Mouse (Mus musculus) liver, embryonic 14.5 days (tissue): Measurements from ENCODE around the gene Icam1. TPM values are rescaled to one million over a fixed set of nuclear protein-coding genes. Genes with fewer than 3 reads are reported as not detected.

Experiments
- ATAC-seq: fragments of 200-750 bp; cut with Nextera tagmentation; 2 replicates; pipeline ENCODE4 v1.8.0; 2017; ENCODE audit warnings: moderate number of reproducible peaks, mild to moderate bottlenecking, moderate library complexity; ENCODE audit not compliant: insufficient read depth
- DNase-seq, 3 experiments: peaks; one replicate each; pipeline ENCODE4 v3.0.0-alpha.2; 2012 to 2013; ENCODE audit warnings: low read depth in 3 of 3, low spot score in 3 of 3
- H3K27ac ChIP-seq: fragments of 300-500 bp; sonication (generic); 2 replicates; pipeline ENCODE4 v1.5.1; 2014; ENCODE audit warnings: moderate library complexity, mild to moderate bottlenecking, control low read depth, inconsistent platforms
- H3K27me3 ChIP-seq: fragments of 300-500 bp; sonication (generic); 2 replicates; pipeline ENCODE4 v1.6.1; 2014; ENCODE audit warnings: mild to moderate bottlenecking, low read length, moderate library complexity; ENCODE audit not compliant: control insufficient read depth, insufficient read depth
- H3K36me3 ChIP-seq: fragments of 300-500 bp; sonication (generic); replicated peaks from 2 replicates; pipeline ENCODE4 v1.6.1; 2014; ENCODE audit warnings: low read depth; ENCODE audit not compliant: control insufficient read depth, insufficient read depth
- H3K4me1 ChIP-seq, 2 experiments: fragments of 200-500 bp in 1 of 2; fragments of 300-500 bp in 1 of 2; sonication (generic) in 1 of 2; replicated peaks; 2 replicates each; pipeline ENCODE4 v1.6.1; 2012 to 2014; ENCODE audit warnings: antibody characterized with exemption in 1 of 2, inconsistent platforms in 1 of 2, low read length in 1 of 2; ENCODE audit not compliant: control insufficient read depth in 2 of 2, insufficient read depth in 2 of 2
- H3K4me2 ChIP-seq: fragments of 300-500 bp; sonication (generic); 2 replicates; pipeline ENCODE4 v1.6.1; 2014; ENCODE audit warnings: low read depth, mild to moderate bottlenecking, control low read depth, moderate library complexity
- H3K4me3 ChIP-seq, 2 experiments: fragments of 200-500 bp in 1 of 2; fragments of 300-500 bp in 1 of 2; sonication (generic) in 1 of 2; 2 replicates each; pipeline ENCODE4 v1.5.1; 2012 to 2014; ENCODE audit warnings: low read depth in 2 of 2, low read length in 2 of 2, mild to moderate bottlenecking in 2 of 2, control low read depth in 1 of 2, inconsistent platforms in 1 of 2, moderate library complexity in 1 of 2; ENCODE audit not compliant: insufficient read depth in 1 of 2
- H3K9ac ChIP-seq: fragments of 300-500 bp; sonication (generic); replicated peaks from 2 replicates; pipeline ENCODE4 v1.6.1; 2014; ENCODE audit warnings: mild to moderate bottlenecking, control low read depth, moderate library complexity
- H3K9me3 ChIP-seq: fragments of 300-500 bp; sonication (generic); 2 replicates; pipeline ENCODE4 v1.6.1; 2016; ENCODE audit warnings: low read length, mixed read lengths; ENCODE audit not compliant: control insufficient read depth
- CTCF ChIP-seq: IDR thresholded peaks from 2 replicates; pipeline ENCODE4 v1.5.1; 2016; ENCODE audit warnings: antibody characterized with exemption, low read depth, control low read depth
- EP300 ChIP-seq: IDR thresholded peaks from 2 replicates; pipeline ENCODE4 v1.6.1; 2016; ENCODE audit warnings: antibody characterized with exemption, low read depth
- WGBS: fragments of 180-500 bp; shearing (Covaris S2); extraction: QIAGEN DNeasy Blood & Tissue Kit; methylation state at CpG from one replicate; pipeline ENCODE4 v1.1.7; 2014; ENCODE audit not compliant: insufficient replicate concordance; 5-methylcytosine and 5-hydroxymethylcytosine counted together
- polyA plus RNA-seq, 2 experiments: library from polyadenylated mRNA; depleted of rRNA in 1 of 2; stranded (reverse) in 1 of 2; unstranded in 1 of 2; fragments of >200 nt; fragmentation: Nextera tagmentation in 1 of 2; extraction: Ambion mirVana in 1 of 2; gene quantifications; 2 replicates each; pipeline versions ENCODE4 v1.2.1 to v1.2.3; 2012 to 2014

The Icam1 gene
- polyA plus RNA-seq, 2 experiments = 6.9 to 7.9 TPM

DNA sequence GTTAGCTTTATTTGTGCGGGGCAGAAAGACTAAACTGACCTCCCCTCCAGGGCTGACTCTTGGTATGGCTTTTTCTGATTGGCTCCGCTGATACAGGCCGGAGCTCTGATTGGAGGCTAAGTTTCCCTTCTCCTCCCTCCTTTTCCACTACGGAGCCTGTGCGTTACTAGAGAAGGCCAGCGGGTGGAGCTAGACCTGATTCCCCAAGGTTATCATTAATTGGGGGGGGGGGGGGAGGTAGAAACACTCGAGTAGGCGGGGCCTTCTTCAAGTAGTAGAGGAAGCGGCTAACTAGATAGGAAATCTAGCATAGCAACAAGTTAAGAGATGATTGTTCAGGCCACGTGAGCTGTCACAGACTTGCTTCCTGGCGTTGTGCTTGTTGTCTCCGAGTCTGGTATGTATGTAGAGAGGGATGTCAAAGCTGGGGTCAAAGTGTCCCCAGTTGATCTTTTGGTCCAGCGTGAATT, 15.0 kb downstream of the Icam1 start:
- Histone ChIP-seq H3K27ac (peak overlapping the region; percentile 91), H3K9ac (peak overlapping the region; percentile 95), H3K36me3 (no peaks in the 10 kb centered on the region), H3K4me2 (peak overlapping the region; percentile 100), H3K9me3 (no peaks in the 10 kb centered on the region), H3K4me3 (peak overlapping the region; percentile 67 to 87), H3K4me1 (peaks cover 30 to 32% of the 10 kb centered on the region in 2 experiments), H3K27me3 (peaks cover 39% of the 10 kb centered on the region)
- TF ChIP-seq CTCF (peak; percentile 86), EP300 (0 out of 2 replicates have a peak, but pooled peaks have one; percentile 8)
- WGBS = under 1% methylated on average over 13 of the region's 13 CpGs
- ATAC-seq = peak; percentile 70
- DNase-seq = peak; percentile 93 to 97 (median 94)

DNA sequence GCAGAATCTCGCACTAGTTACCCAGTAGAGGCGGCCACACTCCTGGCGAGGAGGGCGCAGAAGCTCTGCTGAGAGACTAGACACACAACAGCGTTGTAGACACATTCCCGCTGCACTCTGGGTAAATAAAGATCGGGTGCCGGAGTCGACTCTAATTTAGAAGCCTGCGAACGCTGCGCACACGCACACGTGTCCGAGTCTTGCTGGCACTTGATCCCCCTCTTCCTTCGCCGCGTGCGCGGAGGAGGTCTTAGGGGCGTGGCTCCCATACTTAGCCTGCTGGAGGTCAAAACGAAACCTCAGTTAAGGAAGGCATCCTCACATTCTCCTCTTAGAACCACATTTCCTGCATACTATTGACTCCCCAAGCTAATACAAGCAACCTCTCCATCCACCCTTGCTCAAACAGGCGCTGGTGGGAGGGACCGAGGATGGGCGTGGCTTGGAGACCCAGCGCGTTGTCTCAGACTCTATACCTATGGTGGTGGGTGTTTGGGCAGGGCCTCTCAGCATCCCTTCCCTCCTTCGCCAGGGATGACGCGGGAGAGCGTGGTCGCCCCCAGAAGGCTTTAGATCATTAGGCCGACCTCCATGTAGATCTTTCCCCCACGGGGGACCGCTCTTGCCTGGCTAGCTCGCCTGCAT, 15.6 kb downstream of the Icam1 start:
- peaks cover 45% of the 10 kb centered on the region for H3K27me3 ChIP-seq
- WGBS = under 1% methylated on average over 36 of the region's 36 CpGs
- peak overlapping the region; percentile 65 for H3K9ac ChIP-seq
- H3K36me3 ChIP-seq = no peaks in the 10 kb centered on the region
- H3K4me1 ChIP-seq = peaks cover 30 to 32% of the 10 kb centered on the region in 2 experiments
- ATAC-seq (no peak), DNase-seq (peak in 1 of 3 experiments; percentile 44)
- no peaks in the 10 kb centered on the region for H3K9me3 ChIP-seq
- H3K4me2 ChIP-seq = peak overlapping the region; percentile 100
- H3K4me3 ChIP-seq = peak overlapping the region; percentile 67 to 79
- peak overlapping the region; percentile 88 for H3K27ac ChIP-seq
- TF ChIP-seq EP300 = no peak
- no peak for TF ChIP-seq CTCF

DNA sequence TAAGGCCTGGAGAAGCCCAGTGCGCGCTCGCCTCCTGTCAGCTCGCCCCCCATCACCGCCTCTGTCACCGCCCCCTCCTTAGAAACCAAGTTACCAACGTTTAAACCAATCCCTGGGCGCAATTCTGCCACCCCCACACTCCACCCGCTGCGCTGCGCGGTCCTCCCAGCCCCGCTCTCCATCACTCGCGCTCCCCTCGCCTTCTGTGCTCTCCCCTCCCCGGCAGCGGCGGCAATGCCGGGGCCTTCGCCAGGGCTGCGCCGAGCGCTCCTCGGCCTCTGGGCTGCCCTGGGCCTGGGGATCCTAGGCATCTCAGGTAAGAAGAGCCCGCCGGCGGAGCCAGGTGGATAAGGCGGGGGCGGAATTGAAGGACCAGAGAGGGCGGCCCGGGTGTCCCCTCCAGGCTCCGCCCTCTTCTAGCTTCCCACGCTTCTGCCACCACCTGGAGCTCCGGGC, 16.1 kb downstream of the Icam1 start, which contains the start of gene Icam5:
TSS of gene Icam5 (plus strand) at position 178 of the 456 bp plus-strand sequence.
- Histone ChIP-seq H3K4me3 (peak within 1 kb of the TSS; percentile 67 to 79), H3K36me3 (no peaks in the 10 kb centered on the region), H3K27me3 (peaks cover 50% of the 10 kb centered on the region), H3K27ac (peak within 1 kb of the TSS; percentile 88), H3K4me1 (peaks cover 30 to 32% of the 10 kb centered on the region in 2 experiments), H3K9me3 (no peaks in the 10 kb centered on the region), H3K4me2 (peak within 1 kb of the TSS; percentile 100), H3K9ac (peak within 1 kb of the TSS; percentile 65)
- WGBS = under 1% methylated on average over 35 of the region's 35 CpGs
- TF ChIP-seq EP300 = no peak
- no peak for TF ChIP-seq CTCF
- DNase-seq (peak in 1 of 3 experiments; percentile 35), ATAC-seq (no peak)

DNA sequence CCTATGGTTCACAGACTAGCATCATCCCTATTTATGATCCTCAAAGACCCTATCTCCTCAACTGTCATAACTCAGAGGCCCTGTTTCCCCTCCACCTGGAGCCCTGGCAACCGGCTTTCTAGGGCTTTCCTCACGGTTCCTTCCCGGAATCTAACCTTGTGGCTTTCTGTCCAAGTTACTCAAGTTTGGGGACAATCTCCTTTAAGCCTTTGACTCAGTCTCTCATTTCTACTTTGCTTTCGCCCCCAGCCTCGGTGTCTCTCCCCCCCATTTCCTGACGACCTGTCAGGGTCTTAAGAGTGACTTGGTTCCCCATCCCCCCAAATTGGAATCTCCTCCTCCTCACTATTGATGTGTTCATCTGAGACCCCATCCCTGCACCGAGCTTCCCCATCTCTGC, 16.7 kb downstream of the Icam1 start:
- Histone ChIP-seq H3K4me2 (peak overlapping the region; percentile 100), H3K9ac (no peak overlapping the region)

DNA sequence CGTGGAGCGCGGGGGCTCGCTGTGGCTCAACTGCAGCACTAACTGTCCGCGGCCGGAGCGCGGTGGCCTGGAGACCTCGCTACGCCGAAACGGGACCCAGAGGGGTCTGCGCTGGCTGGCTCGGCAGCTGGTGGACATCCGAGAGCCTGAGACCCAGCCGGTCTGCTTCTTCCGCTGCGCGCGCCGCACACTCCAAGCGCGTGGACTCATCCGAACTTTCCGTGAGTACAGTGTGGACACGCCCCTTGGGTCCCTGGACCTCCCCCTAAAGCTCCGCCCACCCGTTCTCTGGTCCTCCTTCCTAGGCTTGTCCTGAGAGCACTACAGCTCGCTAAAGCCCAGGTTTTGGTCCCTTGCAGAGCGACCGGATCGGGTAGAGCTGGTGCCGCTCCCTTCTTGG, 17.4 kb downstream of the Icam1 start:
- H3K27me3 ChIP-seq = peaks cover 62% of the 10 kb centered on the region
- WGBS = under 1% methylated on average over 34 of the region's 34 CpGs

More for the DNA sequence above, 16.7 kb downstream of the Icam1 start:
- Histone ChIP-seq H3K27me3 (peaks cover 56% of the 10 kb centered on the region), H3K4me1 (peaks cover 28 to 32% of the 10 kb centered on the region in 2 experiments), H3K4me3 (peak overlapping the region; percentile 49 to 67), H3K36me3 (no peaks in the 10 kb centered on the region), H3K27ac (no peak overlapping the region), H3K9me3 (no peaks in the 10 kb centered on the region)
- DNase-seq = no peak
- ATAC-seq = no peak
- WGBS = 4% methylated on average over 7 of the region's 7 CpGs
- TF ChIP-seq CTCF (no peak), EP300 (no peak)

More for the DNA sequence above, 17.4 kb downstream of the Icam1 start:
- Histone ChIP-seq H3K36me3 (no peaks in the 10 kb centered on the region), H3K4me1 (peaks cover 23 to 26% of the 10 kb centered on the region in 2 experiments), H3K9me3 (no peaks in the 10 kb centered on the region), H3K27ac (no peak overlapping the region), H3K9ac (peak overlapping the region; percentile 50), H3K4me3 (peak overlapping the region; percentile 49 to 67), H3K4me2 (peak overlapping the region; percentile 100)
- peak; percentile 79 to 87 (median 80) for DNase-seq
- ATAC-seq = peak; percentile 25
- no peak for TF ChIP-seq EP300
